Mouse (Mus musculus): ENCODE data around the gene AC141477.1.

Gene AC141477.1

GRCm38 (mm10) chr10:76408520-76408919 lies 31.7 kb downstream of the AC141477.1 start:
- no peak for DNase-seq (ENCODE audit: low spot score)

- DNase-seq (ENCODE audit: low spot score), result no peak
Observed at GRCm38 (mm10) chr10:76392596-76392995, 47.6 kb downstream of the AC141477.1 start.

- no peak for DNase-seq (ENCODE audit: low spot score)
Observed at GRCm38 (mm10) chr10:76391786-76392185, 48.5 kb downstream of the AC141477.1 start.

- DNase-seq (ENCODE audit: low spot score), result no peak
Observed at GRCm38 (mm10) chr10:76391166-76391565, 49.1 kb downstream of the AC141477.1 start.

Measured in yolk sac, embryonic 10.5 days (tissue).